Mouse (Mus musculus): ENCODE measurements around the gene Tmem273. TPM values are rescaled to one million over a fixed set of nuclear protein-coding genes. Genes with fewer than 3 reads are reported as not detected.

The Tmem273 gene
- polyA plus RNA-seq, 1 experiment from 2014 or later = 0.98 TPM

DNA sequence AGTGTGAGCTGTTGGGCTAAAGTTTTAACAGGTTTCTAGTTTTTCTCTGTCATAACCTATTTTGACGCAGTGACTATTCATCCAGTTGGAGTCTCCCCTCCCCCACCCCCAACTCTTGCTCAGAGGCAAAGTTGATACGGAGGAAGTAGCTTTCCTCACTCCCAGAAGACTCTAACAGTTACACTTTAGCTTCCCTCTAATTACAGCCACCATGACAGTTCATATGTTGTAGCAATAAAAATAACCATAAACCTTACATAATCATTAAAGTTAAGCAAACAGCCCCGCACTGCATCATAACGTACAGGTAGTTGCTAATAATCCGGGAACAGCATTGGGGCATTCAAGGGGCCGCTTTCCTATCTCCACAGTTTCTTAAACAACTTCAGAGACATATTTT lies 15.2 kb upstream of the Tmem273 start:
- Histone ChIP-seq H3K9me3 (ENCODE audit: control insufficient read depth) (no peaks in the 10 kb centered on the region), H3K27ac (ENCODE audit: low read depth, low read length) (no peak overlapping the region), H3K4me1 (replicated peaks; ENCODE audit: control insufficient read depth, insufficient read depth, low read length) (peaks cover 3% of the 10 kb centered on the region; the same call in 1 of the 2 replicates), H3K36me3 (ENCODE audit: control insufficient read depth, insufficient read depth) (no peaks in the 10 kb centered on the region), H3K4me2 (replicated peaks; ENCODE audit: low read depth) (0 out of 2 replicates have a peak overlapping the region, but pooled peaks have one; percentile 10), H3K27me3 (replicated peaks; ENCODE audit: control insufficient read depth, insufficient read depth, low read length) (no peaks in the 10 kb centered on the region), H3K9ac (ENCODE audit: low read depth, low read length) (no peak overlapping the region), H3K4me3 (ENCODE audit: low read depth, low read length) (no peak overlapping the region)
- no peak for TF ChIP-seq CTCF (IDR thresholded peaks at IDR 0.05; ENCODE audit: low read depth)
- peak; percentile 49 for ATAC-seq
- WGBS = 37% methylated on average over 6 of the region's 6 CpGs

DNA sequence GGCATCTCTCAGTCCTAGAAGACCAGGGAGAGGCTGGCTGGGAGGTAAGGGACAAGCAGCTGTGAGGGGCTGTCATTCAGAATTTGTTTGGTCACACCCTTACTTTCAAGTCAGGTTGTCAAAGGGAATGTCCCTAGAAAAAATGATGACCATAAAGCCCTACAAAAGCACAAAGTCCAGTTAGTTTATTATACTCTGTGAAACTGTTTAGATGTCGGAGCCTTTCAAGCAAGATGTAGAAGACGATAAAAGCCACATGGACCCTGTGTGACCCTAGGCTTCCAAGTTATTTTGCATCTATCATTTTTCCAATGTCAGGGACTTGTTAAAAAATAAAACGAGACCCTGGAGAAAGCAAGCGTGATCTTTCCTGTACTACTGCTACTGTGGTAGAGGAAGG lies 13.7 kb upstream of the Tmem273 start:
- peak; percentile 85 for ATAC-seq
- Histone ChIP-seq H3K27ac (ENCODE audit: low read depth, low read length) (no peak overlapping the region), H3K9ac (ENCODE audit: low read depth, low read length) (no peak overlapping the region), H3K36me3 (ENCODE audit: control insufficient read depth, insufficient read depth) (no peaks in the 10 kb centered on the region), H3K27me3 (replicated peaks; ENCODE audit: control insufficient read depth, insufficient read depth, low read length) (no peaks in the 10 kb centered on the region), H3K4me3 (ENCODE audit: low read depth, low read length) (no peak overlapping the region), H3K4me2 (replicated peaks; ENCODE audit: low read depth) (no peak overlapping the region), H3K4me1 (replicated peaks; ENCODE audit: control insufficient read depth, insufficient read depth, low read length) (peaks cover 3% of the 10 kb centered on the region; the same call in 1 of the 2 replicates), H3K9me3 (ENCODE audit: control insufficient read depth) (no peaks in the 10 kb centered on the region)
- WGBS = 25% methylated on average over 4 of the region's 4 CpGs
- no peak for TF ChIP-seq CTCF (IDR thresholded peaks at IDR 0.05; ENCODE audit: low read depth)

DNA sequence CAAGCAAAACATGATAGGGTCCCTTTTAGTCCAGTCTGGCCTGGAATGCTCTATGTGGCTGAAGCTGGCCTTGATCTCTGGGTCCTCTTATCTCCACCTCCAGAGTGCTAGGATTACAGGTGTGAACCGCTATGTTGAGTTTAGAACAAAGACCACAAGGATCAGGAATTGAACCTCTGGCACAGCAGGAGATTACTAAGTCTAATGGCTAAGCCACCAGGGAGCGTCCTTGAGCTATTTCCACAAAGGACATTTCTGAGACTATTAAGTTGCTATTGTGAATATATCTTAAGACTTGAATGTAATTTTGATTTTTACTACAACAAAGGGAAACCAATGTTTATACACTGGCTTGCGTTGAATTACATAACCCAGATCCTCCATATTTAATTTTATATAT lies 13.0 kb upstream of the Tmem273 start:
- 44% methylated on average over 3 of the region's 3 CpGs for WGBS
- Histone ChIP-seq H3K9ac (ENCODE audit: low read depth, low read length) (no peak overlapping the region), H3K4me1 (replicated peaks; ENCODE audit: control insufficient read depth, insufficient read depth, low read length) (peaks cover 3% of the 10 kb centered on the region; the same call in 1 of the 2 replicates), H3K4me2 (replicated peaks; ENCODE audit: low read depth) (no peak overlapping the region), H3K27me3 (replicated peaks; ENCODE audit: control insufficient read depth, insufficient read depth, low read length) (no peaks in the 10 kb centered on the region), H3K4me3 (ENCODE audit: low read depth, low read length) (no peak overlapping the region), H3K9me3 (ENCODE audit: control insufficient read depth) (no peaks in the 10 kb centered on the region), H3K36me3 (ENCODE audit: control insufficient read depth, insufficient read depth) (no peaks in the 10 kb centered on the region), H3K27ac (ENCODE audit: low read depth, low read length) (no peak overlapping the region)
- no peak for ATAC-seq
- peak; percentile 72 for TF ChIP-seq CTCF (IDR thresholded peaks at IDR 0.05; ENCODE audit: low read depth)

DNA sequence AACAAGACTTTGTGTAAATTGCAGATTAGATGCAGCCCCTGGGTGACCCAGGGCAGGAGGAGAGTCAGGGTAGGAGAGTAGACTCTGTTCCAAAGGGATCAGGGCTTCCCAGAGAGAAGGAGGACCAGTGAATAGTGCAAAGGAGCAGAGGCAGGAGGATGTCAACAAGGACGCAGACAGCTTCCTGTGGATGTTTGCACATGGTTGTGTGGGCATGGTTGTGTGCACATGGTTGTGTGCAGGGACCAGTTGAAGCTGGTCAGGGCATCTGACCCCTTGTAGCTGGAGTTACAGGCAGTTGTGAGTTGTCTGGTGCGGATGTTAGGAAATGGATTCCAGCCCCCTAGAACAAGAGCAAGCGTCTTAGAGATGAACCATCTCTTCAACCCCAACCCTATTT lies 12.3 kb upstream of the Tmem273 start:
- H3K27ac ChIP-seq (ENCODE audit: low read depth, low read length) = no peak overlapping the region
- no peak for TF ChIP-seq CTCF (IDR thresholded peaks at IDR 0.05; ENCODE audit: low read depth)
- no peak overlapping the region for H3K4me3 ChIP-seq (ENCODE audit: low read depth, low read length)
- peaks cover 3% of the 10 kb centered on the region; the same call in 1 of the 2 replicates for H3K4me1 ChIP-seq (replicated peaks; ENCODE audit: control insufficient read depth, insufficient read depth, low read length)
- ATAC-seq = no peak
- no peaks in the 10 kb centered on the region for H3K27me3 ChIP-seq (replicated peaks; ENCODE audit: control insufficient read depth, insufficient read depth, low read length)
- no peak overlapping the region for H3K4me2 ChIP-seq (replicated peaks; ENCODE audit: low read depth)
- no peaks in the 10 kb centered on the region for H3K9me3 ChIP-seq (ENCODE audit: control insufficient read depth)
- H3K36me3 ChIP-seq (ENCODE audit: control insufficient read depth, insufficient read depth) = no peaks in the 10 kb centered on the region
- WGBS = 88% methylated on average over 3 of the region's 3 CpGs
- no peak overlapping the region for H3K9ac ChIP-seq (ENCODE audit: low read depth, low read length)

DNA sequence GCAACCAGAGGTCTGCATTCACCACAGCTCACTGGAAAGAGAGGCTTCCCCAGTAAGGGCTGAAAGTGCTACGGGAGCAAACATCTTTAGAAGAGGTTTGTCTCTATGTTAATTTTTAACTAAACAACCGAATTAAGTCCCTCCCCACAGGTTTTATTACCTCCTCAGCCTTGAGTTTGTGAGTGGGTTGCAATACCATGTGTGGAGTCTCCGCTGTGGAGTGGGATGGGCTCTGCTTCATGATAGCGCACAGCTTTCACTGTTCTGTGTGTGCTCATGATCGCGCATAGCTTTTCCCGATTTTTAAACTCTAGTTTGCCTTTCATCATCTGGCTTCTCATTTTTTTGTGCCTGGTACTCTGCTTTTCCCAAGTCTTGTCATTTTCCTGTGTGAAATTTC lies 9.7 kb upstream of the Tmem273 start:
- 42% methylated on average over 7 of the region's 7 CpGs for WGBS
- ATAC-seq = peak; percentile 31; the same call in 1 of the 2 replicates

DNA sequence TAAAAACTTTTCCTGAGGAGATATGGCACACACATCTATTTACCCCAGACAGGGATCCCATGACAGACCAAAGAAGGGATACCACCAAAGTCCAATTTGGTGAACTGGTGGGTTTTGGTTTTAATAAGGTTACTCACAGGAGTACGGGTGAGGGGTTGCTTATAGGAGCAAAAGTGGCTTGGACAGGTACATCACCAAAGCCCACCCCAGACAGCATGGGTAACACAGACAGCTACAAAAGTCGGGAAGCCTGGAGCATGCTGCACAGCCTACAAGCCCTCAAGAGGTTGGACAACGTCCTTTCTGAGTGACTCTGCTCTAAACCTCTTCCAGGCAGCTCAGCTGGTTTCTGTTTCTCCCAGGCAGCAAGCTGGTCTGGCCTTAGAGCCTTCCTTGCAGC lies 7.4 kb upstream of the Tmem273 start:
- Histone ChIP-seq H3K4me2 (replicated peaks; ENCODE audit: low read depth) (no peak overlapping the region), H3K9me3 (ENCODE audit: control insufficient read depth) (no peaks in the 10 kb centered on the region), H3K4me1 (replicated peaks; ENCODE audit: control insufficient read depth, insufficient read depth, low read length) (0 out of 2 replicates have a peak, but pooled peaks cover 3% of the 10 kb centered on the region), H3K27ac (ENCODE audit: low read depth, low read length) (no peak overlapping the region), H3K36me3 (ENCODE audit: control insufficient read depth, insufficient read depth) (no peaks in the 10 kb centered on the region), H3K9ac (ENCODE audit: low read depth, low read length) (no peak overlapping the region), H3K27me3 (replicated peaks; ENCODE audit: control insufficient read depth, insufficient read depth, low read length) (no peaks in the 10 kb centered on the region), H3K4me3 (ENCODE audit: low read depth, low read length) (no peak overlapping the region)
- 79% methylated on average over 3 of the region's 3 CpGs for WGBS
- no peak for ATAC-seq
- no peak for TF ChIP-seq CTCF (IDR thresholded peaks at IDR 0.05; ENCODE audit: low read depth)

More for the DNA sequence above, 9.7 kb upstream of the Tmem273 start:
- Histone ChIP-seq H3K27ac (ENCODE audit: low read depth, low read length) (no peak overlapping the region), H3K36me3 (ENCODE audit: control insufficient read depth, insufficient read depth) (no peaks in the 10 kb centered on the region), H3K27me3 (replicated peaks; ENCODE audit: control insufficient read depth, insufficient read depth, low read length) (no peaks in the 10 kb centered on the region), H3K4me2 (replicated peaks; ENCODE audit: low read depth) (0 out of 2 replicates have a peak overlapping the region, but pooled peaks have one; percentile 32), H3K9me3 (ENCODE audit: control insufficient read depth) (no peaks in the 10 kb centered on the region), H3K9ac (ENCODE audit: low read depth, low read length) (no peak overlapping the region), H3K4me3 (ENCODE audit: low read depth, low read length) (no peak overlapping the region), H3K4me1 (replicated peaks; ENCODE audit: control insufficient read depth, insufficient read depth, low read length) (peaks cover 3% of the 10 kb centered on the region; the same call in 1 of the 2 replicates)
- no peak for TF ChIP-seq CTCF (IDR thresholded peaks at IDR 0.05; ENCODE audit: low read depth)

DNA sequence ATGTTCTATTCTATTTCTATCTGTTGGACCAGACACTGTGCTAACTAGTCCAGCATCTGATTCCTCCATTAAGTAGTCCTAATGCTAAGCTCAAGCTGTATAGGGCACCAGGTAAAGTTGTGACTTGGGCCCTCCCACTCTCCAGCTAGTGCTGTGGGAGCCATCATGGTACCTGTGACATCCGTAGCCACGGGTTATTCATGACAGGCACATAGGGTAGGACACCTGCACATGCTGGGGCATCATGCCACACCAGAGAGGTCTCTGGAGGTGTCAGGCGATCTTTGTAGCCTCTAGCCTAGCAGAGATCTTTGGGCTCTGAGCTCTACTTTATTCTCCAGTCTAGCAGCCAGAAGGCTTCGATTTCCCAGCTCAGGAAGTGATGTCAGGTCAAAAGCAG lies 2.9 kb upstream of the Tmem273 start:
- 87% methylated on average over 4 of the region's 4 CpGs for WGBS
- no peak for ATAC-seq
- no peak overlapping the region for H3K4me3 ChIP-seq (ENCODE audit: low read depth, low read length)
- H3K9me3 ChIP-seq (ENCODE audit: control insufficient read depth) = no peaks in the 10 kb centered on the region
- no peaks in the 10 kb centered on the region for H3K27me3 ChIP-seq (replicated peaks; ENCODE audit: control insufficient read depth, insufficient read depth, low read length)
- H3K9ac ChIP-seq (ENCODE audit: low read depth, low read length) = no peak overlapping the region
- no peaks in the 10 kb centered on the region for H3K4me1 ChIP-seq (replicated peaks; ENCODE audit: control insufficient read depth, insufficient read depth, low read length)
- no peaks in the 10 kb centered on the region for H3K36me3 ChIP-seq (ENCODE audit: control insufficient read depth, insufficient read depth)
- TF ChIP-seq CTCF (IDR thresholded peaks at IDR 0.05; ENCODE audit: low read depth) = no peak
- H3K4me2 ChIP-seq (replicated peaks; ENCODE audit: low read depth) = no peak overlapping the region
- H3K27ac ChIP-seq (ENCODE audit: low read depth, low read length) = no peak overlapping the region
